Mouse (Mus musculus): ENCODE measurements around the gene Ntrk3.

The Ntrk3 gene

DNA sequence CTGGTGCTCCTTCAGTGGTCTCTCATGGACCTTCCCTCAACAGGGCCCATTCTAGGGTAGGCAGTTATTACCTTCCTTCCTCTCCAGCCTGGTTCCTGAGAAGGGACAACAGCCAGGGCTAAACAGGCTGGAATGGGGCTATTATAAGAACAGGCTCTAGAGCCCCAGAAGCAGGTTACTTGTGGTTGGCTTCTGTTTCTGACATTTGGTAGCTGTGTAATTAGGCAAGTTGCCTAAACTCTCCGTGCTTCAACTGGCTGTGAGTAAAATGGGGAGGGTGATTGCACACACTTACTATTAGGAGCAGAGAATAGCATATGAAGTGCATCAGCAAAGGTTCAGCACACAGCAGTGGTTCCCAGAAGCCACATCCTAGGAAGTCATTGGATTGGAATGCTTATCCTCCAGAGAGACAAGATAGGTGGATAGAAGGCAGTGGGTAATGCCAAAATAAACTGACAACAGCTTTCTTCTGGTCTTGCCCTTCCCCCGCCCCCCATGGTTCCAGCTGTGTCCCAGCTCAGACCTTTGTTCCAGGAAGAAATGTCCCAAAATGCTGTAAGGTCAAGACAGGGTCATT, 230.7 kb downstream of the Ntrk3 start:
- no peak for DNase-seq

GRCm38 (mm10) chr7:78500863-78501262, 236.9 kb downstream of the Ntrk3 start:
- DNase-seq = no peak

- no peak for DNase-seq
Measured at GRCm38 (mm10) chr7:78499970-78500369, 237.8 kb downstream of the Ntrk3 start.

DNA sequence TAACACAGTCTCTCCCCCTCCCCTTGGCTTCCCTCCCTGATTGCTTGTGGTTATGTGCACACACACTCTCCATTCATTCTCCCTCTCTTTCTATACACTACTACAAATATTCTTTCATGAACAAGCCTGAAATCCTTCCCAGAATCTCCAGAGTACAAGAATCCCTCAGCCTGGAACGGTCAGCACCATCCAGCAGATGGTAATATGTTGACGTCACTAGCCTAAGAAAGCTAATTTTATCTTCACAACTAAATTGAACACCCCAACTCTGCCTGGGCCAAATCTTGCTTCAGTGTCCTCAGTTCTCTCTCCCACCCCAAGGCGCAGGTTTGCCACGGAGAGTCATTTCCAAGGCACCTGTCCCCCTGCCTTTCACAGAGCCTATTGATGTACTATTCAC, 239.5 kb downstream of the Ntrk3 start:
- no peak for DNase-seq

DNA sequence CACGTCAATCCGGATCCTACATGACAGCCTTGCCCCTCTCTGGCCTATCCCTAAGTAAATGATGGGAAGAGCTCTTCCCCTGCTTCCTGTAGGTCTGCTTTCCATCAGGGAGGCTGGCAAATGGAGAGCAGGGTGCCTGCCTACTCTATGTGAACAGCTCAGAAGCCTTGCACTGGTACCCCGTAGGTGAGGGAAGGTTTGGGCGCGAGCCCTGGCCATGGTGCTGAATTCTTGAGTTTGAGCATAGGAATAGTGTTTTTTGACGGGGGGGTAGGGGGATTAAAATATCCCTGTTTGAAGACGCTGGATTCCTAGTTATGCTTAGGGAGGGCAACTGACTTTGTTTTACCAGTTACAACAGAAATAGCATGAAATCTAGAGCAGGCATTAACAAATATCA, 240.0 kb downstream of the Ntrk3 start:
- no peak for DNase-seq

GRCm38 (mm10) chr7:78493591-78493990, 244.2 kb downstream of the Ntrk3 start:
- DNase-seq = no peak

DNA sequence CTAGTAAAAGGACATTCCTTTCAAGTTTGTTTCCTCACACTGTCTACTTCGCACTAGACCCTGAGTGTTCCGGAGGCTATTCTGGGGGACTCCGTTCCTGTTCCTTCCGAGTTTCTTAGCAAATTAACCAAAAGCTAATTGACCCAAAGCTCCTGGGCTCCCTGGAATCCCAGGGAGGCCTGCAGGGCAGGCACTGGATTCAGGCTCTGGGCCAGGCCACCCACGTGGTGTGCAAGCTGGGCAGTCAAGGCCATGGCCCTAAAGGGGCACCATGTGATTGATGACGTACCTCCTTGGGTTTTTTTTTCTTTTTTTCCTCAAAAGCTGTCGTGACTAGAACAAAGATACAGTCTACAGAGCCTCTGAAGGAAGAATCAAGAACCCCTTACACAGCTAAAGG, 246.6 kb downstream of the Ntrk3 start:
- DNase-seq = no peak

- no peak for DNase-seq
Measured at GRCm38 (mm10) chr7:78484290-78484689, 253.5 kb downstream of the Ntrk3 start.

DNA sequence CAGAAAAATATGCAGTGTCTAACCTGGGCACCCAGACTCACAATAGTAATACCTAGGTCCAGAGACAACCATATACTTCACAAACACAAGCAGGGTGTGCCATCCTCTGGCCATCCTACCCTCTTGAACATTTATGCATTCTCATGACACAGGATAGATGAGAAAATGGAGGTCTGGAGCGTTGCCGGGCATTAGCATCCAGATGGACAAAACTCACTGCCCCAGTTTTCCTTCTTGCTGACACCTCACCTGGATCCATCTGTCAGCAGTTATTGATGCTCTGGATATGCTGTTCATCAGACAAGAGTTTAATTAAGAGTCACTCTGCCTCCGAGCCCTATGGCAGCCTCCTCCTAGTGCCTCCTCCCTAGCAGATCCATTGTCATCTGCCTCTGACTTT, 254.1 kb downstream of the Ntrk3 start:
- no peak for DNase-seq

DNA sequence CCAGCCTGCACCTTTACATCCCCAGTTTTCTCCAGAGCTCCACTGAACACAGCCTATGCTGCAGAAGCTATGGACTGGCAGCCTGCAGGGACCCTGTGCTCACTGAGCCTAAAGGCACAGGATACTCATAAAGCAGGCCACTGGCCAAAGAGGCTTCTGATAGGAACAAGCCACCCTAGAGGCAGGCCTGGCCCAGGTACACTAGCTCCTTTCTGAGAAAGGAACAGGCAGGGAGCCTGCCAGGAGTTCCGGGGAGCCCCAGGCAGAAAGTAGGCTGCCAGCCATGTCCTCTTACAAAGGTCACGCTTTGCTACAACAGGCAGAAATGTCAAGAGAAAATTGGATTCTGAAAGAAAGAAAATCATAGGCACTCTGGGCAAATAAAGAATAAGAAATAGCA, 254.8 kb downstream of the Ntrk3 start:
- no peak for DNase-seq

DNA sequence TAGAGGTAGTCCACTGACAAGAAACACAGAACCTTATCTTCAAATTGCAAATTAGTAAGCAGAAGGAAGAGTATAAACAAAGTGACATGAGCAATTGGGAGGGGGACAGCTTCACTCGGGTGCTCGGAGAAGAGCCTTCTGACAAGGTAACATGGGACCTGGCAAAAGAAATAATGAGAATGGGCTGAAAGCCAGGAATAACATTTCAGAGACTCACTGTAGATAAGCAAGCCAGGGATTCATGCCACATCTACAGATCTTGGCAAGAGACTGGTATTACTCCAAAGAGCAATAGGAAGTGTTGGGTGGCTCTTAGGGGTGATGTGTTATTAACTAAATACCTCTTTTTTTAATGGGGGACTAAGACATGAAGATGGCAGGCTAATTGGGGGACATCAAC, 258.9 kb downstream of the Ntrk3 start:
- no peak for DNase-seq

- no peak for DNase-seq
Measured at GRCm38 (mm10) chr7:78471755-78472154, 266.1 kb downstream of the Ntrk3 start.

DNA sequence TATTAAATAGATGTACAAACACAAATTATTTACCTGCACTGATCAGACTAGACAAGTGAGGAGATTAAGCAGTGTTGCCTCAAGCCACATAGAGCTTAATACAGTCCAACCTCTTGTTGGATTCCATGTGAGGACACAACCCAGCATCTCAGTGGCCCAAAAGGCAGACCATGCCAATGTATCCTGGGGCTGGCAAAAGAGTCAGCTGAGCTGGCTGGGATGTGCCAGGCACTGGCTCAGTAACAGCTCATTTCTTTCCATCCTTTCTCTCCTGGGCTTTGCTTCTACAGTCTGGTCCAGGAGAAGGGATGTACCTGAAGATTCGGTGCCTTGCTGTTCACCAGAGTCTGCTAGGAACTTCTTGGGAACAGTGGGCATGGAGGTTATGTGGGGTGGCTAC, 266.5 kb downstream of the Ntrk3 start:
- DNase-seq = no peak

GRCm38 (mm10) chr7:78462605-78463004, 275.2 kb downstream of the Ntrk3 start:
- DNase-seq = no peak

DNA sequence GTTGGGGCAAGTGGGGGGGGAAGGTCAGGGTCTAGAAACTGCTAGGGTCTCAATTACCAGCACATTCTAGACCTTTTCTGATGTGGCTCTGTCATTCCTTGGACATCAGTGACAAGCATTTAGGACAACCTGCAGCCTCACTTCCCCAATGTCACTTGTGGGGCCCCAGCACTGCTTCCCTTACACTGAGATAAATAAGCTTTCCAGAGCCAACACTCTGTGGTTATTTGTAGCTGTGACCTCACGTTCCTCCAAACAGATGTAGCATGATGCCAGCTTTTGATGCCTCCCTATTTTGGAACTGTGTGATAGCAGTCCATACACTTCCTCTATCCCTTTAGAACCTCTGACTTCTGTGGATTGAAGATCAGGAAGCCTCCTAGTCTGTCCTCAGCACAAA, 278.8 kb downstream of the Ntrk3 start:
- no peak for DNase-seq

DNA sequence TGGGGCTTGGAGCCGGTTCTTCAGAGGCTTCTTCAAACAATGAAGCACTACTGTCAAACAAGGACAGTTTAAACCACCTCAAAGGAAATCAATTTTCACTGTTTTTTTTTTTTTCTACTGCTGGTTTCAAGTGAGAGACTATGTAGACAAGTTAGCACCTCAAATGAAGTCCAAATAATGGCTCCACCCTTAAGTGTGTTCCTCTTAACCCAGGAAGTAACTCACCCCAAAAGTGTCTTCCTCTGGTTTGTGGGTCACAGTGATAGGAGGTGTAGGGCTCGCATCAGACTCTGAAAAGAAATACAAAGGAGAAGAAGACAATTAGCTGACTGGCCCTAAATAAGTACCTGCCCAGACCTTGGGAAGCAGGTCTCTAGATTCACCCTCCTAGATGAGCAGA, 286.1 kb downstream of the Ntrk3 start:
- no peak for DNase-seq

- DNase-seq = no peak
Measured at GRCm38 (mm10) chr7:78449909-78450592, 287.8 kb downstream of the Ntrk3 start.

DNA sequence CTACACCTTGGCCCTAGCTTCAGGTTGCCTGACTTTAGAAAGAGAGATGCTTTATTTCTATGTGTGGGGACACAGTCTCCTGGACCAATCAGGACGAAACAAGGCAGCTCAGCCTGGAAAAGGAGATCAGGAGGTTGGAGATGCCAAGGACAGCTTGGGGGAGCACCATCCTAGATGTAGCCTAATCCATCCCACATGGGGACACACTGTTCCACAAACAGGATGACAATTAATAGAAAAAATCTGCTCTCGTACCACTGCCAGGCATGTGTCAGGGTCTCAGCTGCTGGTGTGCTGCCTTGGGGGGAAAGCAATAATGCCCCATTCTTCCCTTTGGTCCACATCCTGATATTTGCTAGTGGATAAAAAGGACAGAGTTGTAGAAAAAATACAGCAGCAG, 289.0 kb downstream of the Ntrk3 start:
- no peak for DNase-seq

GRCm38 (mm10) chr7:78443373-78444036, 294.3 kb downstream of the Ntrk3 start:
- no peak for DNase-seq

DNA sequence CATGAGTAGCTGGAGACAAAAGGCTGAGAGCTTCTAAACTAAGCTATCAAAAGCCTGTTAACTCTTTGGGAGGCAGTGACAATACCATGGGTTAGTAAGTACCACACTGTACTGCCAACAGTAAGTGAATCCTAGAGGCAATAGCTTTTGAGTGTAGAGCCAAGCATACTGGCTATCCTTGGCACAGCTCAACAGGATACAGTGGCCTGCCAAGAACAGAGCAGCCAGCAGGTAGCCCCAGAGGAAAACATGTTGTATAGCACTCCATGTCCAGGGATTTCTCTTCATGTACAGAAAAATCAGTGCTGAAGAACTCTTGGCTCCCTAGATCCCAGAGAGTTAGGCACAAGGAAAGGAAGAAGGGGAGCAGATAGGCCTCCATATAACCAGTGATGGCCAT, 296.1 kb downstream of the Ntrk3 start:
- DNase-seq = no peak

DNA sequence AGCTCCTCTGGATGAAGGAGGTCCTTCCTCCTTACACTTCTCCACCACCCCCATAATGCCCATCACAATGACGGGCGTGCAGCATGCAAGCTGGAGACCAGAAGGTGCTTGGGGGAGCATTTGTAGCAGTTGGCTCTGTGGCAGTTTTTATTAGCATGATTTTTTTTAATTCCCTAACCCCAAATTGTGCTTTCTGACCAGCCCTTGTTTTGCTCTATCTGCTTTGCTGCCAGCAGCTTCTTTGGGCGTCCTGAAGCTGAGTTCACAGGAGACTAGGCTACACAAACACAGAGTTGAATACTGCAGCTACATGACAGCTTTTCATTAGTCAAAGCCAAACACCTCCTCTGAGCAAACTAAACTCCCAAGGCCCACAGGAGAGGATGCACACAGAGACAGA, 296.9 kb downstream of the Ntrk3 start:
- DNase-seq = no peak

- no peak for DNase-seq
Measured at GRCm38 (mm10) chr7:78440476-78440875, 297.3 kb downstream of the Ntrk3 start.

DNA sequence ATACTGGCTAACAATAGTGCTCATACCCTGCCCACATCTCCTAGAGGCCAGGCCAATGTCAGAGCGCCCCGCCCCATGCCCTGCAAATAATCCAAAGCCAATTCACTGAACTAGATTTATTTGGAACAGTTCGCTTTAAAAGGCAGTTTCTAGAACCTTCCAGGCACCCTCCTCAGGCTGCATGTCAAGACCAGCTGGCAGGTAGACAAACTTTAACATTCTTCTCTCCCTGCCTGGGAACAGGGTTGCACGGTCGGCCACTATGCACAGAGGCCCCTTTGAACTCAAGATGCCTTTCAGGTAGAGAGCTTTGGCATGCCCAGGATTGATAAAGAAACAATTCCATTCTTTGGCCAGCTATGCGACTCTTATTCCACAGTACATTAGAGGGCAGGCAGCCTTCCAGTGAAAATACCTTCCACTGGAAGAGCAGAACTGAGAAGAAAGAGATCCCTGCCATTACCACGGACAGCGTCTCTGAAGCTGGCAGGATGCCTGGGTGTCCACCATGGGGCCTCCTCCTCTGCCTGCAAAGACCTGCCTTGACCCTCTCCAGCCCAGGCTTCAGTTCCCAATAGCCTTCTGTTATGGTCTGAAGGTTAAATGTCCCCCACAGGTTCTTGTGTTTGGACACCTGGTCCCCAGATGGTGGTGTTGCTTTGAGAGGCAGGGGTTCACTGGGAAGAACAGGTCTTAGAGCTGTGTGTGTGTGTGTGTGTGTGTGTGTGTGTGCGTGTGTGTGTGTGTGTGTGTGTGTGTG, 298.3 kb downstream of the Ntrk3 start:
- no peak for DNase-seq

DNA sequence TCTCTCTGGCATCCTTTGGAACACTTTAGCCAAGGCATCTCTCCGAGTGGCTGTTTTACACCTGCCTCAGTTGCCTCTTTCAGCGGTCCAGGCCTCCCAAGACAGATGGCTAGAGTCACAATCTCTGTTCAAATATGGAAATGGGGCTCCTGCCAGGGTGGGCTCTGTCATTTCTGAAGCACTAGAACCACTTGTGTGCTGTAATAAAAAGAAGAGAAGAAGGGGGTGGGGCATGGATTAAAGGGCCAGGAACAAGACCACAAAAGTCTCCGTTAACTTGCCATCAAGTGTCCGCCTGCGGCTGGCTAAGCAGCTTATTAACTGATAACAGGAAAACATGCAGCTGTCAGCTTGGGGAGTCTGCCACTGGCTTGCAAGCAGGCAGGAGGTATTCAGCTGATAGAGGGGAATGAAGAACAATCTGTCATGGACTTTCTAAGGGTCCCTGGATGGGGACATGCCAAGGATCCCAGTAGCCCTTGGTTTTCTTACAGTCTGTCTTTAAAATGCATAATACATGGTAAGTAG, 304.1 kb downstream of the Ntrk3 start:
- DNase-seq = no peak

All from thymus, postnatal 14 days (tissue).